Mouse (Mus musculus) ES-Bruce4 (cell line): ENCODE measurements around the gene Sstr4.

Experiments
- CTCF ChIP-seq: IDR thresholded peaks from one replicate; pipeline ENCODE4 v1.8.1; 2011; ENCODE audit warnings: low read depth, low read length
- POLR2A ChIP-seq: IDR thresholded peaks from one replicate; pipeline ENCODE4 v1.8.1; 2011; ENCODE audit warnings: low read length; ENCODE audit not compliant: insufficient read depth

DNA sequence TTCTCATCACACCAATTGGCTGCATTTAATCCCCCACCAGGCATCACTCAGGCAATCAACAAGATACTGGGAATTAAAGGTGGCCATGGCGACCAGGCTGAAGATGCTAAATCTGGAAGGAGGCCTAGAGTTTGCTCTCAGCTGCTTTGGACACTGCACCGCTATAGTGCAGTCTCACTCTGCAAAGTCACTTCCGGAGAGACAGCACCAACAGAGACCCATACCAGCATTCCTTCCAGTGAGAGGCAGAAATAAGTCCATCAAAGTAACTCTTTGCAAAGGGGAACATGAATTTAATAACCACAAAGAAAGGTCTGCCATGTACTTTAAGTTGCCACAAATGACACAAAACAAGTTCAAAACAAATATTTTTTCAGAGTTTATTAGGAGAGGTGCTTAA lies 41.1 kb downstream of the Sstr4 start:
- TF ChIP-seq POLR2A (no peak), CTCF (no peak)
